Mouse (Mus musculus) forelimb bud, embryonic 11.5 days (tissue): ENCODE measurements around the gene Gm10271.

Experiments used
- DNase-seq: peaks from one replicate; pipeline ENCODE4 v3.0.0-alpha.2; 2012; ENCODE audit warnings: low read depth, low spot score

Gm10271 gene

GRCm38 (mm10) chr10:116972509-116972908 is at the start of gene Gm10271:
Gene Gm10271 (minus strand): TSS chr10:116972609.
- DNase-seq, result no peak

DNA sequence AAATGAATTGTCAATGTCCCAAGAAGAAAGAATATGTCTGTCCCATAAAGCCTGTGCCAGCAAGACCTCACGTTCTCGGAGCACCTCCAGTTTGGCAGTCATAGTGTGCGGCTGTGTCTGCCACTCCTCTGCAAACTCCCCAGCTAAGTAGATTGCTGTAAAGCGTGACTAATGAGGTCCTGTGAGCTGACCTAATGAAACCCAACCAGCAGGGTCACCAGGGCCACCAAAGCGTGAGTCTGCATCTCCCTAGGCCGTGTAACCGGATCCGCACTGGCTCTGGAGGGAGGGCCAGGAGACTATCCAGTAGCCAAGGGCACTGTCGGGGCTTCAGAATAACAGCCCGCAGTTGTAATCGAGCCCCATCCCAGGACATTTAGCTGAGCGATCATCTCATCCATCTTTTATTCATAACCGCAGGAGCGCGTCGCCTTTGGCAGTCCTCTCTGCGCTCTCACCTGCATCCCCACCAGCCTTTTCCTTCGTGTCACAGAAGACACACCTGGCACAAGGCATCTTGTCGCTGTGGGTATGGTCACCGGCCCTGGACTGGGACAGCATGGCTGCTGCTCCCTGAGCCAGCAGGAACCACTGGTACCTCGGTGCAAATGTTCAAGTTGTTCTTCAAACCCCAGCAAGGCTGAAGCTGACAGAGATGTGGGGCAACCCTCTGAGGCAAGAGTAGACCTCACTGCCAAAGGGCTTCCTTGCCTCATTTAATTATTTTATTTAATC is 48.8 kb upstream of the Gm10271 start:
- peak; percentile 80 for DNase-seq

GRCm38 (mm10) chr10:117018281-117018840 is 46.0 kb upstream of the Gm10271 start:
- no peak for DNase-seq

- DNase-seq, result no peak
These were observed 42.2 kb upstream of the Gm10271 start for GRCm38 (mm10) chr10:117014565-117014964.

- DNase-seq, result peak; percentile 54
These were observed 41.4 kb upstream of the Gm10271 start for GRCm38 (mm10) chr10:117013689-117014390.

GRCm38 (mm10) chr10:117011047-117011446 is 38.6 kb upstream of the Gm10271 start:
- no peak for DNase-seq

- DNase-seq, result no peak
These were observed 37.3 kb upstream of the Gm10271 start for GRCm38 (mm10) chr10:117009691-117010090.

DNA sequence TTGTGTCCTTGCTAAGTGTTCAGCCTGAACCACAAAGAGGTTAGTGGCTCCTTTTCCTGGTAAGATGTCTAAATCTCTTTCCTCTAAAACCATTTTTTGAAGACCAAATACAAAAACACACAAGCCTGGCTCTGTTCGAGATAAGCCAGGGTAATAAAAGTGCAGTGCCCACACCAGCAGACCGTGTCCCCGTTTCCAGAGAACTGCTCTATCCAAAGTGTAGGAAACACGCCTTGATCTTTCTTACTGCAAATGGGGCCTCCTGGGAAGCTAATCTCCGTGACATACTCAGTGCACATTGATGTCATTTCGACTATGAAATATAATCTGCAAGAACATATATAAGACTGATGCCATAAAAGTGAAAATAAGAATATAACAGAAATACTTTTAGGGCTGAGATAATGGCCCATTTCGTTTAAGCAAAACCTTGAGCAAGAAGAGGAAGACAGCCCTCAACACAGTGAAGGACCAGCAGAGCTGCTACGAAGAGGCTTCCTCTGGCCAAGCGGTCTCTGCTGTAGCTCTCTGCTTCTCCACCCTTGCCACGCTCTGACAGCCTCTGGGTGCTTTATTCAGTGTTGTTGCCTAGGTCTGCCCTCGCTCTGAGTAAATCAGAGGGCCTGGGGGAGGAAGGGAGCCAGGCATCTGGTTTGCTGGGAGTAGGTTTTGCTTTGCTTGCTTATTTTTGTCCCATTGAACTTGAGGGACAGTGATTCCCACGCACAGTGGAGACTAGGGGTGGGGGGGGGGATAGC is 33.5 kb upstream of the Gm10271 start:
- DNase-seq, result no peak

GRCm38 (mm10) chr10:117004695-117005094 is 32.3 kb upstream of the Gm10271 start:
- DNase-seq, result peak; percentile 71

- DNase-seq, result no peak
These were observed 28.6 kb upstream of the Gm10271 start for GRCm38 (mm10) chr10:117000975-117001374.

GRCm38 (mm10) chr10:116998716-116999455 is 26.5 kb upstream of the Gm10271 start:
- no peak for DNase-seq

DNA sequence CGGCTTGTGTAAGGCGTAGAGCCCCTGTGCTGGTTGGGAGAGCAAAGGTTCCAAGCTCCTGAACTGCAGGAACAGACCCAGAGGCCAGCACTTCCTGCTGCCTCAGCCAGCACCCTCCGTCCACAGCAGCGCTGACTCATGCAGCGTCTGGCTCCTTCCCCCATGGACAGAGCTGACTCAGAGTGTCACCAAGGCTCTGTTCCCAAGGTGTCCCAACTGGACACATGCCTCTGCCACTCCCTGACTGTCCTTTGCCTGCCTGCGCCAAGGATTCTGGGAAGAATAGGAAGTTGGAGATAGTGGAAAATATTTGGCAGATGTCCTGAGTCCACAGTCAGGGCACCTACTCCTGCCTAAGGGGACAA is 23.8 kb upstream of the Gm10271 start:
- DNase-seq, result no peak

GRCm38 (mm10) chr10:116995584-116996235 is 23.3 kb upstream of the Gm10271 start:
- DNase-seq, result no peak

GRCm38 (mm10) chr10:116995162-116995561 is 22.8 kb upstream of the Gm10271 start:
- no peak for DNase-seq

- DNase-seq, result no peak
These were observed 21.6 kb upstream of the Gm10271 start for GRCm38 (mm10) chr10:116993971-116994370.

- DNase-seq, result no peak
These were observed 14.1 kb upstream of the Gm10271 start, which contains the start of gene Best3 for GRCm38 (mm10) chr10:116986264-116987082. Gene Best3 (plus strand): TSS chr10:116986314.

- DNase-seq, result no peak
These were observed 12.4 kb upstream of the Gm10271 start for GRCm38 (mm10) chr10:116984836-116985235.

DNA sequence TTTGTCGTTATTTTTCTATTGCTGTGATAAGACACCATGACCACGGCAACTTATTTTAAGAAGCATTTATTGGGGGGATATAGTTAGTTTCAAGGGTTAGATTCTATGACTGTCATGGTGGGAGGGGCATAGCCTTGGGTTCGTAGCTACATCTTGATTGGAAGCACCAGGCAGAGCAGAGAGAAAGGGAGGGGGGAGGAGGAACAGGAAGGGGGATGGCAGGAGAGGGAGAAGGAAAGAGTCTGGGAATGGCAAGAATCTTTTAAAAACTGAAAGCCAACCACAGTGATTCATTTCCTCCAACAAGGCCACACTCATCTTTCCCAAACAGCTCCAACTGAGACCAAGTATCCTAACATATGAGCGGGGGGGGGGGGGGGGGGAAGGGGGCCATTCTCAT is 10.1 kb upstream of the Gm10271 start:
- DNase-seq, result no peak

DNA sequence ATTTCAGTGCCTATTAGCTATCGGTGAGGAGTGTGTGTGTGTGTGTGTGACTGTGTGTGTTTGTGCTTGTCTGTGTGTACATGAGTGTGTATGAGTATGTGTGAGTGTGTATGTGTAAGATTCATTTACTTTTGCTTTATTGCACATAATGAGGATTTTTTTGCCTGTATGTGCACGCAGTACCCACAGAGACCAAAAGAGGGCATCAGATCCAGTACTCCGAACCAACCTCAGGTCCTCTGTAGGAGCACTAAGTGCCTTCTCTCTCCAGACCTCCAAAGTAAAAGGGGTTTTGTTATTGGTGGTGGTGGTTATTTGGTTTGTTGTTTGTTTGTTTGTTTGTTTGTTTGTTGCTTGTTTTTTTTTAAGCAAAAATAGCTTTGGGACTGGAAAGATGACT is 8.5 kb upstream of the Gm10271 start:
- no peak for DNase-seq

DNA sequence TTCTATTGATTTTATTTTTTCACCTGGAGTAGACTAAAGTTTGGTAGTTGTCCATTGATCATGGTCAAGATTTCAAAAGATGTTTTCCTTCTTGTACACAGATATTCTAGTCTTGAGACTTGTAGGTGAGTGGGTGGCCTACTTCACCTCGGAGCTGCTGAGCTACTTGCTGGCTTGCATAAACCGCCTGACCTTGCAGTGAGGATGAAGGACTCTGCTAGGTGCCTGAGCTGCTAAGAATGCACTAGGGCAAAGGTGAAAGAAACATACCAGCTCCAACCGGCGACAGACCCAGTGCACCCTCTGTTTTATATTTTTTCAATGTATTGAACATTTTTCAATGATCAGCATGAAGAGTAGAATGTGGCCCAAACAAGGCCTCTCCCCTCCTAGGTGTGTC is 7.9 kb upstream of the Gm10271 start:
- DNase-seq, result no peak
